Mouse (Mus musculus) neural tube, embryonic 13.5 days (tissue): Measurements from ENCODE around the gene 0610009B22Rik. TPM values are rescaled to one million over a fixed set of nuclear protein-coding genes. Genes with fewer than 3 reads are reported as not detected.
A peak's percentile ranks its signal among the peaks of the same experiment; 100 is the strongest.
"Not testable (repeated sequence)": the region's sequence is repeated elsewhere in the genome, so short reads cannot be mapped to it uniquely, and the experiment has no call there.

Experiments used
- ATAC-seq: fragments of 200-750 bp; cut with Nextera tagmentation; 2 replicates; pipeline ENCODE4 v1.8.0; 2017; ENCODE audit warnings: low read depth, mild to moderate bottlenecking, moderate TSS enrichment, moderate library complexity
- H3K27ac ChIP-seq: fragments of 300-500 bp; sonication (generic); replicated peaks from 2 replicates; pipeline ENCODE4 v1.5.1; 2015; ENCODE audit warnings: moderate library complexity, mild to moderate bottlenecking, inconsistent platforms
- H3K27me3 ChIP-seq: fragments of 300-500 bp; sonication (generic); 2 replicates; pipeline ENCODE4 v1.6.1; 2015; ENCODE audit warnings: mild to moderate bottlenecking, inconsistent platforms
- H3K36me3 ChIP-seq: fragments of 300-500 bp; sonication (generic); 2 replicates; pipeline ENCODE4 v1.6.1; 2015; ENCODE audit warnings: mild to moderate bottlenecking, inconsistent platforms
- H3K4me1 ChIP-seq: fragments of 300-500 bp; sonication (generic); replicated peaks from 2 replicates; pipeline ENCODE4 v1.6.1; 2015; ENCODE audit warnings: inconsistent platforms
- H3K4me2 ChIP-seq: fragments of 300-500 bp; sonication (generic); 2 replicates; pipeline ENCODE4 v1.6.1; 2015; ENCODE audit warnings: inconsistent platforms, mild to moderate bottlenecking, moderate library complexity
- H3K4me3 ChIP-seq: fragments of 300-500 bp; sonication (generic); 2 replicates; pipeline ENCODE4 v1.5.1; 2015; ENCODE audit warnings: mild to moderate bottlenecking, inconsistent platforms
- H3K9ac ChIP-seq: fragments of 300-500 bp; sonication (generic); 2 replicates; pipeline ENCODE4 v1.6.1; 2015; ENCODE audit warnings: moderate library complexity, mild to moderate bottlenecking, inconsistent platforms
- H3K9me3 ChIP-seq: fragments of 300-500 bp; sonication (generic); 2 replicates; pipeline ENCODE4 v1.6.1; 2016; ENCODE audit warnings: inconsistent platforms
- WGBS: fragments of 180-500 bp; shearing (Covaris S2); methylation state at CpG from one replicate; pipeline ENCODE4 v1.1.7; 2015; 5-methylcytosine and 5-hydroxymethylcytosine counted together
- polyA plus RNA-seq: library from polyadenylated mRNA; unstranded; fragments of >200 nt; fragmentation: Nextera tagmentation; extraction: Ambion mirVana; gene quantifications from 2 replicates; pipeline ENCODE4 v1.2.1, GENCODE M21; 2015

0610009B22Rik gene
- polyA plus RNA-seq = 125 and 136 TPM in 2 replicates

GRCm38 (mm10) chr11:51688330-51689328 lies at the start of gene 0610009B22Rik:
Gene 0610009B22Rik, minus strand, starts transcription at chr11:51688874.
- ATAC-seq = peak; percentile 99
- H3K9me3 ChIP-seq = no peaks in the 10 kb centered on the region

GRCm38 (mm10) chr11:51734218-51734617 lies 45.5 kb upstream of the 0610009B22Rik start:
- not testable (repeated sequence) for H3K4me2 ChIP-seq, H3K9ac ChIP-seq, H3K4me3 ChIP-seq, H3K27me3 ChIP-seq, H3K9me3 ChIP-seq, H3K4me1 ChIP-seq, H3K27ac ChIP-seq, ATAC-seq
- peaks cover 60% of the 10 kb centered on the region for H3K36me3 ChIP-seq
- 96% methylated on average over 13 of the region's 13 CpGs for WGBS

More at GRCm38 (mm10) chr11:51688330-51689328, at the start of gene 0610009B22Rik:
- Histone ChIP-seq H3K4me1 (peaks cover 15% of the 10 kb centered on the region), H3K27me3 (no peaks in the 10 kb centered on the region), H3K4me3 (peak within 1 kb of the TSS; percentile 71), H3K4me2 (peak within 1 kb of the TSS; percentile 81), H3K9ac (peak within 1 kb of the TSS; percentile 85), H3K36me3 (peaks cover 23% of the 10 kb centered on the region), H3K27ac (peak within 1 kb of the TSS; percentile 99)
- under 1% methylated on average over 60 of the region's 60 CpGs for WGBS

DNA sequence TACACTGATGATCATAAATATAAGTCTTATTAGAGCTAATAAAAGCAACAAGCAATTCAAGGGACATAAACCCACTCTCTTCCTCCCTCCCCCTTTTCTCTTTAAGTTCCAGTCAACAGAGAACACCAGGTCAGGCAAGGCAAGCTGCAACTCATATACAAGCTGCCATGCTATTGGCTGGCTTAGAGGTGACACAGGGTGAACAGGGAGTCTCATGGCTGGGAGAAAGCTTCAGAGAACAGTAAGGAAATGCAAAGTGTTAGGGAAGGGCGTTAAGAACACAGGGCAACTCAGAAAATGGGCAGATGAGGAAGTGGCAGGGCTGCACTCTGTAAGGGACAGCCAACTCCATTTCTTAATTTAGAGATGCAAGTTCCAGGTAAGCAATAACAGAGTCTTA lies 44.2 kb upstream of the 0610009B22Rik start:
- Histone ChIP-seq H3K27ac (no peak overlapping the region), H3K36me3 (peaks cover 62% of the 10 kb centered on the region), H3K4me2 (no peak overlapping the region), H3K9ac (no peak overlapping the region), H3K9me3 (no peaks in the 10 kb centered on the region), H3K4me1 (no peaks in the 10 kb centered on the region), H3K4me3 (no peak overlapping the region), H3K27me3 (no peaks in the 10 kb centered on the region)
- no peak for ATAC-seq
- WGBS = 85% methylated on average over 1 of the region's 1 CpGs

DNA sequence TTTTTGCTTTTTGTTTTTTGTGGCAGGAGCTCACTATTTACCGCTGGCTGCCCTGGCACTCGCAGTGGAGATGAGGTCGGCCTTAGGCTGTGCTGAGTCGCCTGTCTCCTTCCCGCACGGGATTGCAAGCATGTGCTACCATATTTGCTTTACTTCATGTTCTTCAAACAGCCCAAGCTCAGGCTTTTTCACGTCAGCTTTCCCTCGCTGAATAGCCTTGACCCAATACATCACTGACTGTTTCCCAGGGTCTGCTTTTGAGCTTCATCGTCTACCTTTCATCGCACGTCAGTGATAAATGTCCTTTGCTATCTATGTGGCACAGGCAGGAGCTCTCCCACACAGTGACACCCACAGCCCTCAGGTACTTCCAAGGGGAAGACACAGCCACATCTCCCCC lies 32.4 kb upstream of the 0610009B22Rik start:
- Histone ChIP-seq H3K4me3 (no peak overlapping the region), H3K4me1 (no peaks in the 10 kb centered on the region), H3K27ac (no peak overlapping the region), H3K4me2 (no peak overlapping the region), H3K9me3 (no peaks in the 10 kb centered on the region), H3K27me3 (no peaks in the 10 kb centered on the region), H3K36me3 (peaks cover 86% of the 10 kb centered on the region), H3K9ac (no peak overlapping the region)
- no peak for ATAC-seq
- WGBS = 90% methylated on average over 11 of the region's 11 CpGs

DNA sequence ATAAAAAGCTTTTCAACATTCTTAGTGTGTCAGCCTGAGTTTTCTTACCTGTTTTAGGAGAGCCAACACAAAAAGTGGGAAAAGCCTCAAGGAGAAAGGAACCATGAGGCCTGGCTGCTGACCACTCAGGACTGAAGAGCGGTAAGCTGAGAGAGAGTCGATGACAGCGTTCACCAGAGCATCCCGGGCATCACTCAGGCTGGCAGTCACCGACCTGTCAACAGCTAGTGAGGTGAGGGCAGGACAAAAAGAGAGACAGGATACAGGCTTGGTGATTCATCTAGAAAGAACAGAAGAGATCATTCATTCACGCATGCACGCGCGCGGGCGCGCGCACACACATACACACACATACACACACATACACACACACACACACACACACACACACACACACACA lies 18.4 kb upstream of the 0610009B22Rik start:
- 95% methylated on average over 13 of the region's 13 CpGs for WGBS
- no peaks in the 10 kb centered on the region for H3K27me3 ChIP-seq
- no peak for ATAC-seq
- H3K4me1 ChIP-seq = no peaks in the 10 kb centered on the region
- no peak overlapping the region for H3K9ac ChIP-seq
- no peak overlapping the region for H3K27ac ChIP-seq
- no peaks in the 10 kb centered on the region for H3K9me3 ChIP-seq
- H3K36me3 ChIP-seq = peaks cover 87% of the 10 kb centered on the region
- no peak overlapping the region for H3K4me3 ChIP-seq
- H3K4me2 ChIP-seq = no peak overlapping the region

DNA sequence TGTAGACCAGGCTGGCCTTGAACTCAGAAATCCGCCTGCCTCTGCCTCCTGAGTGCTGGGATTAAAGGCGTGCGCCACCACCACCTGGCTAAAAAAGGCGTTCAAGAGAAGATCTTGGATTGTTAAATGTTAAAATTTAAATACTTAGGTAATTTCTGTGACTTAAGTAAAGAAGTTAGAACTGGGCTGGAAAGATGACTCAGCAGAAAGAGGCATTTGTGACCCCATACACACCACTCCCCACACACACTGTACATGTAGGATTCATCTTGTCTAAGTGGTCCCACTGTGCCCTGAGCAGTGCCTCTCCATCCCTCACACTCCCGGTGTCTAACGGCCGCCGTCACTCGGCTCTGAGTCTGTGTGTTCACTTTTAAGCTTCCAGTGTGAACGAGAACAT lies 17.8 kb upstream of the 0610009B22Rik start:
- H3K4me1 ChIP-seq = no peaks in the 10 kb centered on the region
- H3K9me3 ChIP-seq = no peaks in the 10 kb centered on the region
- H3K4me3 ChIP-seq = no peak overlapping the region
- no peaks in the 10 kb centered on the region for H3K27me3 ChIP-seq
- H3K9ac ChIP-seq = no peak overlapping the region
- WGBS = 96% methylated on average over 10 of the region's 10 CpGs
- peaks cover 87% of the 10 kb centered on the region for H3K36me3 ChIP-seq
- ATAC-seq = no peak
- H3K27ac ChIP-seq = no peak overlapping the region
- H3K4me2 ChIP-seq = no peak overlapping the region

- Histone ChIP-seq H3K36me3 (peaks cover 90% of the 10 kb centered on the region), H3K4me1 (no peaks in the 10 kb centered on the region), H3K4me3 (no peak overlapping the region), H3K9me3 (no peaks in the 10 kb centered on the region), H3K9ac (no peak overlapping the region), H3K4me2 (no peak overlapping the region), H3K27ac (no peak overlapping the region), H3K27me3 (no peaks in the 10 kb centered on the region)
- WGBS = 67% methylated on average over 10 of the region's 10 CpGs
- no peak for ATAC-seq
Measured at GRCm38 (mm10) chr11:51703379-51703998, 14.8 kb upstream of the 0610009B22Rik start.

DNA sequence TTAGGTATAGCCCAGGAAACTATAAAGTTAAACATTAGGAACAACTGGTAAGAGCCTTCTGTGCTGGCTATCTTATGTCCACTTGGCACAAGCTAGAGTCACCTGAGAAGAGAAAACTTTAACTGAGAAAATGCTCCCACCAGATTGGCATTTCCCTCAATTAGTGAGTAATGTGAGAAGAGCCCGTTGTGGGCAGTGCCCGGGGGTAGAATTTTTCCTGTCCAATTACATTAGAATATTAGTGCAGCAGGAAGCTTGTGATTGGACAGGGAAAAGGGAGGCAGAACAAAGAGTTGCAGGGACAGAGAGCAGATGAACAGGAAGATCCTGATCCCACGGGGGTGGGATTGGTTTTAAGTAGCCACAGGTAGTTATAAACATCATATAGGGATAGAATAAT lies 14.2 kb upstream of the 0610009B22Rik start:
- Histone ChIP-seq H3K4me1 (no peaks in the 10 kb centered on the region), H3K27ac (no peak overlapping the region), H3K9ac (no peak overlapping the region), H3K4me3 (no peak overlapping the region), H3K36me3 (peaks cover 89% of the 10 kb centered on the region), H3K27me3 (no peaks in the 10 kb centered on the region), H3K4me2 (no peak overlapping the region), H3K9me3 (no peaks in the 10 kb centered on the region)
- no peak for ATAC-seq
- 72% methylated on average over 3 of the region's 3 CpGs for WGBS

GRCm38 (mm10) chr11:51694984-51695383 lies 6.3 kb upstream of the 0610009B22Rik start:
- Histone ChIP-seq H3K4me3 (no peak overlapping the region), H3K9me3 (no peaks in the 10 kb centered on the region), H3K27ac (no peak overlapping the region), H3K9ac (no peak overlapping the region), H3K4me1 (no peaks in the 10 kb centered on the region), H3K36me3 (peaks cover 50% of the 10 kb centered on the region), H3K27me3 (no peaks in the 10 kb centered on the region), H3K4me2 (no peak overlapping the region)
- no peak for ATAC-seq
- WGBS = 93% methylated on average over 3 of the region's 3 CpGs

GRCm38 (mm10) chr11:51690597-51690996 lies 1.9 kb upstream of the 0610009B22Rik start:
- WGBS = 77% methylated on average over 2 of the region's 3 CpGs
- H3K36me3 ChIP-seq = peaks cover 19% of the 10 kb centered on the region
- not testable (repeated sequence) for H3K9ac ChIP-seq, H3K9me3 ChIP-seq, H3K4me2 ChIP-seq, H3K27ac ChIP-seq, ATAC-seq, H3K4me3 ChIP-seq, H3K27me3 ChIP-seq
- peaks cover 15% of the 10 kb centered on the region for H3K4me1 ChIP-seq

GRCm38 (mm10) chr11:51689343-51689742 lies 669 bp upstream of the 0610009B22Rik start:
- H3K4me3 ChIP-seq = peak overlapping the region; percentile 71
- ATAC-seq = no peak
- peak overlapping the region; percentile 77 for H3K9ac ChIP-seq
- H3K27me3 ChIP-seq = no peaks in the 10 kb centered on the region
- peaks cover 15% of the 10 kb centered on the region for H3K4me1 ChIP-seq
- H3K27ac ChIP-seq = peak overlapping the region; percentile 99
- 22% methylated on average over 6 of the region's 6 CpGs for WGBS
- peaks cover 23% of the 10 kb centered on the region for H3K36me3 ChIP-seq
- H3K9me3 ChIP-seq = no peaks in the 10 kb centered on the region
- H3K4me2 ChIP-seq = peak overlapping the region; percentile 81

- no peak overlapping the region for H3K4me3 ChIP-seq
- H3K9ac ChIP-seq = no peak overlapping the region
- WGBS = 47% methylated on average over 8 of the region's 8 CpGs
Measured at GRCm38 (mm10) chr11:51681976-51682374, 6.7 kb downstream of the 0610009B22Rik start.

More at GRCm38 (mm10) chr11:51681976-51682374, 6.7 kb downstream of the 0610009B22Rik start:
- Histone ChIP-seq H3K4me2 (no peak overlapping the region), H3K36me3 (peaks cover 13% of the 10 kb centered on the region; the same call in 1 of the 2 replicates), H3K4me1 (no peaks in the 10 kb centered on the region), H3K9me3 (no peaks in the 10 kb centered on the region), H3K27ac (no peak overlapping the region), H3K27me3 (no peaks in the 10 kb centered on the region)
- ATAC-seq = no peak
